Mouse (Mus musculus) heart, adult 2 months (tissue): ENCODE results near the gene Msi1.
A peak's percentile ranks its signal among the peaks of the same experiment; 100 is the strongest.

Experiments used
- CTCF ChIP-seq: fragments of 200-600 bp; IDR thresholded peaks from 2 replicates; pipeline ENCODE4 v1.8.1; 2022; ENCODE audit warnings: antibody characterized with exemption, mild to moderate bottlenecking, moderate library complexity
- POLR2A ChIP-seq: fragments of 200-500 bp; IDR thresholded peaks from 2 replicates; pipeline ENCODE4 v1.6.1; 2011; ENCODE audit warnings: mild to moderate bottlenecking, low read depth, low read length, control low read depth; ENCODE audit not compliant: insufficient read depth

DNA sequence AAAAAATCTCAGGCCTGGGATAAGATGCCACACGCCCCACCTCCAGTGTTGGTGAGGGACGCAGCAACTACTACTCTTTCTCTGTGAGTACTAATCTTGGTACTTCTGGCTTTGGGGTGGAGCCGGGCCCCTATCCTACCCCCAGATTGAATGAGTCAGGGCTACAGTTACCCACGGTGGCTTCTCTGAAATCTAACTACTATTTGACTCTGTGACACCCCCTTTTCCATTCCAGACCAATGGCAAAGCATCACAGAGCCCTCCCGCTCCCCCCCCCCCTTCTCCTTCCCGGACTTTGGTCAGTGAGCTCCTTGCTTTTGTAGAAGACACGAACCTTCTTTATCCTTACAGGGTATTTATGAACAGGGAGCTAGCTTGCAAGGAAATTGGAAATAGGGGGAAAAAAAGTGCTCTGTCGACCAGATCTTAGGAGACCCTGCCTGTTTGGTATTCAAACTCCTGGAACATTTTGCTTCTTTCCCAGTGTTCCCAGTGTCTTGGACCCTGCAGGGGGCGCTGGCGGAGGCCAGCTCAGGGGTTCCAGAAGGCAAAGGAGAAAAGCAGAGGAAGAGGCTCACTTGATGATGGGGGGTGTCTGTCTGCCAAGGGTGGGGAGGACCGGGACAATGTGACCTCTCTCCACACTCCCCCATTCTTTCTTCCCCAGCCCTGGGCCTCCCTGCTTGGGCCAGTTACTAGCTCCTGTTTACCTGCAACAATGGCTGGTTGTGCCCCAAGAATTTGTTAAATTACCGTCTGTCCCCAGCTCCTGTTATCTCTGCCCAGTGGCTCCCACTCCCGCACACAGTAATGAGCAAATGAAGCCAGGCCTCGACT lies 1.9 kb downstream of the Msi1 start:
- TF ChIP-seq CTCF (peak; percentile 36), POLR2A (no peak)
